Mouse (Mus musculus) MEL (cell line): ENCODE data around the gene Hecw2.

Experiments
- CTCF ChIP-seq, 3 experiments: IDR thresholded peaks in 2 of 3; conservative IDR thresholded peaks in 1 of 3; 2 replicates each; pipeline ENCODE4 v1.5.1; 2011 to 2012; ENCODE audit warnings: low read length in 3 of 3, low read depth in 2 of 3, mild to moderate bottlenecking in 2 of 3, improper control_type of control experiment in 1 of 3, inconsistent platforms in 1 of 3, mixed read lengths in 1 of 3, moderate library complexity in 1 of 3; ENCODE audit not compliant: control insufficient read depth in 1 of 3, insufficient read depth in 1 of 3, poor library complexity in 1 of 3, severe bottlenecking in 1 of 3
- E2F4 ChIP-seq: IDR thresholded peaks from 2 replicates; pipeline ENCODE4 v1.6.1; 2011; ENCODE audit warnings: low read depth, low read length, improper control_type of control experiment, borderline replicate concordance
- ETS1 ChIP-seq: IDR thresholded peaks from 2 replicates; pipeline ENCODE4 v1.6.1; 2012; ENCODE audit warnings: low read depth, mild to moderate bottlenecking, inconsistent platforms, low read length, improper control_type of control experiment, moderate library complexity
- GATA1 ChIP-seq: IDR thresholded peaks from 2 replicates; pipeline ENCODE4 v1.6.1; 2011; ENCODE audit warnings: low read depth, low read length, improper control_type of control experiment
- MAX ChIP-seq: IDR thresholded peaks from 2 replicates; pipeline ENCODE4 v1.6.1; 2011; ENCODE audit warnings: low read length, improper control_type of control experiment
- NRF1 ChIP-seq: IDR thresholded peaks from 2 replicates; pipeline ENCODE4 v1.6.1; 2014; ENCODE audit warnings: low read depth, mild to moderate bottlenecking, inconsistent platforms, low read length, improper control_type of control experiment, moderate library complexity; ENCODE audit not compliant: poor library complexity, insufficient read depth, severe bottlenecking
- POLR2A ChIP-seq, 2 experiments: IDR thresholded peaks; 2 replicates each; pipeline ENCODE4 v1.6.1; 2011 to 2012; ENCODE audit warnings: low read length in 2 of 2, mild to moderate bottlenecking in 2 of 2, control low read depth in 1 of 2, improper control_type of control experiment in 1 of 2, low read depth in 1 of 2, moderate library complexity in 1 of 2; ENCODE audit not compliant: control insufficient read depth in 1 of 2, insufficient read depth in 1 of 2, poor library complexity in 1 of 2
- POLR2AphosphoS2 ChIP-seq: IDR thresholded peaks from 2 replicates; pipeline ENCODE4 v1.6.1; 2011; ENCODE audit warnings: low read length, improper control_type of control experiment
- RCOR1 ChIP-seq: IDR thresholded peaks from 2 replicates; pipeline ENCODE4 v1.6.1; 2012; ENCODE audit warnings: low read depth, mild to moderate bottlenecking, inconsistent platforms, low read length, improper control_type of control experiment
- SMC3 ChIP-seq: IDR thresholded peaks from 2 replicates; pipeline ENCODE4 v1.6.1; 2011; ENCODE audit warnings: low read depth, low read length, improper control_type of control experiment
- TCF12 ChIP-seq: IDR thresholded peaks from 2 replicates; pipeline ENCODE4 v1.6.1; 2014; ENCODE audit warnings: low read depth, mild to moderate bottlenecking, inconsistent platforms, low read length, improper control_type of control experiment, moderate library complexity
- USF1 ChIP-seq: IDR thresholded peaks from 2 replicates; pipeline ENCODE4 v1.6.1; 2014; ENCODE audit warnings: low read depth, mild to moderate bottlenecking, inconsistent platforms, low read length, improper control_type of control experiment, moderate library complexity
- ZC3H11A ChIP-seq: IDR thresholded peaks from 2 replicates; pipeline ENCODE4 v1.6.1; 2012; ENCODE audit warnings: low read depth, mild to moderate bottlenecking, inconsistent platforms, low read length, improper control_type of control experiment

- TF ChIP-seq POLR2A (IDR thresholded peaks at IDR 0.05; ENCODE audit: control insufficient read depth in 1 of 2, insufficient read depth in 1 of 2, low read depth in 1 of 2, low read length in 2 of 2, poor library complexity in 1 of 2): no peak
- TF ChIP-seq RCOR1: no peak
- no peak for TF ChIP-seq NRF1
- TF ChIP-seq GATA1: no peak
- no peak for TF ChIP-seq ETS1
- no peak for TF ChIP-seq CTCF (IDR thresholded peaks at IDR 0.05 in 2 of 3, conservative IDR thresholded peaks at IDR 0.05 in 1 of 3; ENCODE audit: control insufficient read depth in 1 of 3, insufficient read depth in 1 of 3, low read depth in 2 of 3, low read length in 3 of 3, poor library complexity in 1 of 3, severe bottlenecking in 1 of 3)
- TF ChIP-seq TCF12: no peak
- TF ChIP-seq POLR2AphosphoS2: no peak
- no peak for TF ChIP-seq USF1
- TF ChIP-seq MAX: no peak
- TF ChIP-seq ZC3H11A: no peak
- no peak for TF ChIP-seq E2F4
- TF ChIP-seq SMC3: no peak
Observed at GRCm38 (mm10) chr1:54194954-54195305, at the start of gene Hecw2.
